Comparison of ENCODE assay signal across 29 mouse cellular contexts in genomic region chr12:101981559-101981958, GRCm38 (mm10). TPM values are rescaled to one million over a fixed set of nuclear protein-coding genes. Genes with fewer than 3 reads are reported as not detected.
DNase-seq lines count a peak whose midpoint lies in the region; ATAC-seq and TF ChIP-seq lines count a peak whose summit lies in the region.
"Had no signal": no experiment of that assay in that cellular context is flagged by ENCODE, and none has a peak within 500 bp of the region (broad histone marks: within the 10 kb centered on the region; RNA-seq: fewer than 3 reads in every experiment).

No protein-coding gene starts in this region.

- no peak overlapping the region for H3K4me3 ChIP-seq in kidney, adult 2 months (ENCODE audit: insufficient read depth, low read depth, low read length)
- H3K4me3 ChIP-seq in kidney, embryonic 14.5 days (ENCODE audit: low read length): no peak overlapping the region
- H3K4me3 ChIP-seq in megakaryocyte, embryonic 14.5 days (replicated peaks): peak overlapping the region; percentile 56
- H3K4me3 ChIP-seq: embryonic facial prominence, embryonic 10.5 days; embryonic facial prominence, embryonic 13.5 days; erythroblast, embryonic 14.5 days; forebrain, embryonic 12.5 days; forebrain, embryonic 15.5 days; heart, embryonic 12.5 days; heart, embryonic 15.5 days; hindbrain, embryonic 10.5 days; hindbrain, embryonic 13.5 days had no signal

- H3K36me3 ChIP-seq in kidney, adult 2 months (ENCODE audit: control insufficient read depth, insufficient read depth, low read length): peaks cover 6% of the 10 kb centered on the region; the same call in 1 of the 2 replicates
- peaks cover 38% of the 10 kb centered on the region for H3K36me3 ChIP-seq in kidney, embryonic 14.5 days (ENCODE audit: control insufficient read depth, insufficient read depth, low read length)
- peaks cover 62% of the 10 kb centered on the region for H3K36me3 ChIP-seq in megakaryocyte, embryonic 14.5 days (replicated peaks; ENCODE audit: low read length)

- H3K9me3 ChIP-seq in kidney, embryonic 14.5 days (ENCODE audit: control insufficient read depth, low read length): no peaks in the 10 kb centered on the region
- H3K9me3 ChIP-seq in megakaryocyte, embryonic 14.5 days: no peaks in the 10 kb centered on the region
- H3K9me3 ChIP-seq: embryonic facial prominence, embryonic 10.5 days; embryonic facial prominence, embryonic 13.5 days; forebrain, embryonic 12.5 days; forebrain, embryonic 15.5 days; heart, embryonic 12.5 days; heart, embryonic 15.5 days; hindbrain, embryonic 10.5 days; hindbrain, embryonic 13.5 days had no signal

- 68% methylated on average over 2 of the region's 2 CpGs for WGBS in kidney, adult 2 months
- WGBS in kidney, embryonic 14.5 days: 100% methylated on average over 2 of the region's 2 CpGs

- H3K9ac ChIP-seq in kidney, embryonic 14.5 days (ENCODE audit: low read depth, low read length): no peak overlapping the region
- H3K9ac ChIP-seq: embryonic facial prominence, embryonic 13.5 days; forebrain, embryonic 12.5 days; forebrain, embryonic 15.5 days; heart, embryonic 12.5 days; heart, embryonic 15.5 days; hindbrain, embryonic 13.5 days had no signal

- no peak overlapping the region for H3K4me2 ChIP-seq in kidney, embryonic 14.5 days (replicated peaks; ENCODE audit: low read depth, low read length)
- H3K4me2 ChIP-seq: embryonic facial prominence, embryonic 13.5 days; forebrain, embryonic 12.5 days; forebrain, embryonic 15.5 days; heart, embryonic 12.5 days; heart, embryonic 15.5 days; hindbrain, embryonic 13.5 days had no signal

- H3K4me1 ChIP-seq in kidney, adult 2 months (ENCODE audit: control insufficient read depth, insufficient read depth, low read length): peaks cover 8% of the 10 kb centered on the region
- peaks cover 9% of the 10 kb centered on the region for H3K4me1 ChIP-seq in kidney, embryonic 14.5 days (ENCODE audit: control insufficient read depth, insufficient read depth, low read length)
- H3K4me1 ChIP-seq in megakaryocyte, embryonic 14.5 days: peaks cover 62% of the 10 kb centered on the region

- H3K27me3 ChIP-seq in kidney, adult 2 months (replicated peaks; ENCODE audit: control insufficient read depth, insufficient read depth, low read length): no peaks in the 10 kb centered on the region
- H3K27me3 ChIP-seq in kidney, embryonic 14.5 days (ENCODE audit: control insufficient read depth, insufficient read depth, low read length): no peaks in the 10 kb centered on the region
- H3K27me3 ChIP-seq in megakaryocyte, embryonic 14.5 days (replicated peaks): no peaks in the 10 kb centered on the region
- H3K27me3 ChIP-seq: embryonic facial prominence, embryonic 13.5 days; forebrain, embryonic 12.5 days; forebrain, embryonic 15.5 days; heart, embryonic 12.5 days; heart, embryonic 15.5 days; hindbrain, embryonic 13.5 days had no signal

- peak; percentile 74 for DNase-seq in kidney, adult 2 months
- peak; percentile 36 to 46 for DNase-seq in kidney, postnatal 36 days
- no peak for DNase-seq in kidney, postnatal 14 days
- DNase-seq in lung, postnatal 25 days (ENCODE audit: low spot score): no peak
- DNase-seq: adrenal gland, adult 8-10 months; adrenal gland, postnatal 25 days; cerebellum, adult 11-12 months; cerebellum, adult 8-10 months; cerebellum, postnatal 10 days; cerebellum, postnatal 36 days; embryo, embryonic 11 days; gastrocnemius, postnatal 25 days; heart, adult 18-20 months; heart, postnatal 10 days; heart, postnatal 36 days had no signal

- TF ChIP-seq POLR2A in kidney, adult 2 months (IDR thresholded peaks at IDR 0.05; ENCODE audit: low read depth, low read length): no peak

- ATAC-seq in kidney, embryonic 14.5 days (ENCODE audit: low FRiP score, low TSS enrichment): no peak
- ATAC-seq in megakaryocyte, adult 5-6 weeks (ENCODE audit: poor library complexity, severe bottlenecking): no peak
- ATAC-seq: activated CD4-positive, CD25-positive, alpha-beta regulatory T cell, adult 4 months; CD4-positive, CD25-positive, alpha-beta regulatory T cell, adult 4 months; forebrain, embryonic 15.5 days had no signal

- no peak for TF ChIP-seq CTCF in kidney, adult 2 months (conservative IDR thresholded peaks at IDR 0.05; ENCODE audit: insufficient read depth, insufficient read length, low read depth, low read length)

- no peak overlapping the region for H3K27ac ChIP-seq in kidney, adult 2 months (ENCODE audit: insufficient read depth, low read depth, low read length)
- no peak overlapping the region for H3K27ac ChIP-seq in kidney, embryonic 14.5 days (ENCODE audit: low read depth, low read length)
- H3K27ac ChIP-seq: embryonic facial prominence, embryonic 10.5 days; embryonic facial prominence, embryonic 13.5 days; forebrain, embryonic 12.5 days; forebrain, embryonic 15.5 days; heart, embryonic 15.5 days; hindbrain, embryonic 10.5 days; hindbrain, embryonic 13.5 days had no signal

RNA-seq across cellular contexts. Expression of gene Cpsf2, which starts 5.8 kb away (rescaled TPM):
- polyA plus RNA-seq in kidney, adult 2 months (2012; rRNA removed): 3.6 and 5.1 TPM in 2 replicates
- polyA plus RNA-seq in kidney, embryonic 14.5 days (2014; fragmentation: Nextera tagmentation; extraction: Ambion mirVana): 26.7 and 35.3 TPM in 2 replicates
- 2.3 and 4.4 TPM in 2 replicates for polyA plus RNA-seq in megakaryocyte, embryonic 14.5 days (2012; ENCODE audit: insufficient read depth, low replicate concordance)
- total RNA-seq in megakaryocyte, adult 5-6 weeks (2015): 28.0 and 29.3 TPM in 2 replicates
- total RNA-seq in megakaryocyte, adult 5-6 weeks (2017): 43.3 and 45.3 TPM in 2 replicates

RNA-seq across cellular contexts. Expression of gene Atxn3, which starts 23.5 kb away (rescaled TPM):
- polyA plus RNA-seq in kidney, adult 2 months (2012; rRNA removed): 3.7 and 5.5 TPM in 2 replicates
- 18.2 and 19.4 TPM in 2 replicates for polyA plus RNA-seq in kidney, embryonic 14.5 days (2014; fragmentation: Nextera tagmentation; extraction: Ambion mirVana)
- 0.38 TPM in 1 of 2 replicates, not detected in the other for polyA plus RNA-seq in megakaryocyte, embryonic 14.5 days (2012; ENCODE audit: insufficient read depth, low replicate concordance)
- total RNA-seq in megakaryocyte, adult 5-6 weeks (2015): 24.4 and 26.8 TPM in 2 replicates
- total RNA-seq in megakaryocyte, adult 5-6 weeks (2017): 51.3 and 53.4 TPM in 2 replicates

Comparison
In these comparisons a context has a peak if more than half of its experiments do, and no peak if none do; other contexts are left out.
1. DNase-seq: peak in kidney, adult 2 months (single experiment) and kidney, postnatal 36 days (2 of 2); none in kidney, postnatal 14 days (single experiment) and lung, postnatal 25 days (single experiment).